Mouse (Mus musculus) hindbrain, postnatal 0 days (tissue): ENCODE results near the gene March11. TPM values are rescaled to one million over a fixed set of nuclear protein-coding genes. Genes with fewer than 3 reads are reported as not detected.
A peak's percentile ranks its signal among the peaks of the same experiment; 100 is the strongest.

Experiments used
- ATAC-seq: fragments of 200-750 bp; cut with Nextera tagmentation; 2 replicates; pipeline ENCODE4 v1.8.0; 2017; ENCODE audit warnings: mild to moderate bottlenecking, moderate TSS enrichment, moderate library complexity
- DNase-seq: peaks from one replicate; pipeline ENCODE4 v3.0.0-alpha.2; 2015; ENCODE audit warnings: low spot score
- H3K27ac ChIP-seq: fragments of 300-500 bp; sonication (generic); 2 replicates; pipeline ENCODE4 v1.5.1; 2014; ENCODE audit warnings: mild to moderate bottlenecking
- H3K27me3 ChIP-seq: fragments of 300-500 bp; sonication (generic); 2 replicates; pipeline ENCODE4 v1.6.1; 2014; ENCODE audit warnings: low read length, mixed read lengths; ENCODE audit not compliant: insufficient read depth
- H3K36me3 ChIP-seq: fragments of 300-500 bp; sonication (generic); 2 replicates; pipeline ENCODE4 v1.6.1; 2014; ENCODE audit warnings: low read length, mixed read lengths; ENCODE audit not compliant: insufficient read depth
- H3K4me1 ChIP-seq: fragments of 300-500 bp; sonication (generic); 2 replicates; pipeline ENCODE4 v1.6.1; 2014; ENCODE audit warnings: antibody characterized with exemption, low read length, mixed read lengths; ENCODE audit not compliant: insufficient read depth
- H3K4me2 ChIP-seq: fragments of 300-500 bp; sonication (generic); 2 replicates; pipeline ENCODE4 v1.6.1; 2014; ENCODE audit warnings: low read depth, mild to moderate bottlenecking, low read length, moderate library complexity, mixed read lengths
- H3K4me3 ChIP-seq: fragments of 300-500 bp; sonication (generic); 2 replicates; pipeline ENCODE4 v1.5.1; 2014; ENCODE audit warnings: low read length
- H3K9ac ChIP-seq: fragments of 300-500 bp; sonication (generic); replicated peaks from 2 replicates; pipeline ENCODE4 v1.6.1; 2014; ENCODE audit warnings: mild to moderate bottlenecking, low read length, moderate library complexity, mixed read lengths
- H3K9me3 ChIP-seq: fragments of 300-500 bp; sonication (generic); 2 replicates; pipeline ENCODE4 v1.6.1; 2016; ENCODE audit warnings: low read length, mixed read lengths
- CTCF ChIP-seq: IDR thresholded peaks from 2 replicates; pipeline ENCODE4 v1.5.1; 2016; ENCODE audit warnings: antibody characterized with exemption, control low read depth, low read depth
- WGBS: fragments of 180-500 bp; shearing (Covaris S2); extraction: QIAGEN DNeasy Blood & Tissue Kit; methylation state at CpG from one replicate; pipeline ENCODE4 v1.1.7; 2014; 5-methylcytosine and 5-hydroxymethylcytosine counted together
- polyA plus RNA-seq: library from polyadenylated mRNA; unstranded; fragments of >200 nt; fragmentation: Nextera tagmentation; extraction: Ambion mirVana; gene quantifications from 2 replicates; pipeline ENCODE4 v1.2.1, GENCODE M21; 2015
- total RNA-seq: library from RNA; depleted of rRNA; stranded (reverse); fragments of >200 nt; gene quantifications from 2 replicates; pipeline ENCODE4 v1.2.3, GENCODE M21; 2014; rRNA removed

Gene March11
- total RNA-seq, result 8.2 and 11.5 TPM in 2 replicates
- 8.7 and 9.7 TPM in 2 replicates for polyA plus RNA-seq

DNA sequence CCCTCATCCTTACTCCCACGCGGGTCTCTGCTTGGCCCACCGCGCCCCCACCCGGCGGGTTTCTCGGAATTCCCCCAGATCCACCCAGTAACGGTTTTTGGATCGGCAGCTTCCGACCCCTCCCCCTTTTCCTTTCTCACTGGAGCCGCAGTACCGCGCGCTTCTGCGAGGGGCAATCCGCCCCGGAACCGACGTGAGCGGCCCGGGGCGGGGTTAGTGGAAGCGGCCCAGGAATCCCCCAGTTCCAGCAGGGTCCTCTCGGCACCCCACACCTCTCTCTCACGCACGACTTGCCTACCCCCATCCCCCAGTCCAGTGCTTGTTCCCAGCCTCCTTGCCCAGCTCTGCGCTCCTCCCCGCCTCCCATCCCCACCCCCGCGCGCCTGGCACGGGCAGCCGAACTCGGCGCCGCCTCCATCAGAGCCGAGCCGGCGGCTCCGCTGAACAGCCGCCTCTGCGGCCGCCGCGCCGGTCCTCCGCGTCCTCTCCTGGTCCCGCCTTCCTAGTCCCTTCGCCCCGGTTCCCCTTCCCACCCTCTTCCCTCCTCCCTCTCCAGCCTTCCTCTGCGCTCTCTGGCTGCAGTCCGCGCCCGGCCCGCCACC, at the start of gene March11:
March11 (plus strand) TSS at position 420 of the 602 bp plus-strand sequence.
- under 1% methylated on average over 56 of the region's 56 CpGs for WGBS
- H3K9me3 ChIP-seq, result no peaks in the 10 kb centered on the region

DNA sequence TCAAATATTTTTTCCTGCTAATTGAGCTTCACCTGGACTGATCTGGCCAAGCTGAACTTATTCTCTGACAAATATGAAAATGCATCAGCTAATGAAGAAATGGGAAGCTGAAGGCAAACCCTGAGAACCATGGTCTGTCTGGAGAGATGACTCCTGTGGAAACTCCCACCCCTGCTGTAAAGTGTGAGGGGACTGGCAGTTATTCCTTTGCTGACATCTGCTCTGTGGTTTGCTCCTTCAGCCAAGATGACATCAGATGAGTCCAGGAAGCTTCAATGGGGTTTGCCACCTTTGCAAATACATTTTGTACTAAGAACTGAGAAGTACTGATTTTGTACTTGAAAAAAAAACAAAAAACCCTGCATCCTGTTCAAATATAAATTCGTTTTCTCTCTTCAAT, 46.5 kb upstream of the March11 start:
- Histone ChIP-seq H3K36me3 (no peaks in the 10 kb centered on the region), H3K4me2 (no peak overlapping the region), H3K4me1 (no peaks in the 10 kb centered on the region), H3K9me3 (no peaks in the 10 kb centered on the region), H3K27ac (no peak overlapping the region), H3K4me3 (no peak overlapping the region), H3K9ac (no peak overlapping the region), H3K27me3 (no peaks in the 10 kb centered on the region)
- ATAC-seq (no peak), DNase-seq (no peak)
- TF ChIP-seq CTCF, result no peak
- 54% methylated on average over 1 of the region's 1 CpGs for WGBS

More for the DNA sequence above, at the start of gene March11:
- peak within 1 kb of the TSS; percentile 77 for H3K27ac ChIP-seq
- H3K9ac ChIP-seq, result peak within 1 kb of the TSS; percentile 74
- no peaks in the 10 kb centered on the region for H3K36me3 ChIP-seq
- ATAC-seq (peak; percentile 96), DNase-seq (peak; percentile 92)
- peak; percentile 55 for TF ChIP-seq CTCF
- no peaks in the 10 kb centered on the region for H3K4me1 ChIP-seq
- no peaks in the 10 kb centered on the region for H3K27me3 ChIP-seq
- H3K4me2 ChIP-seq, result peak within 1 kb of the TSS; percentile 74
- H3K4me3 ChIP-seq, result peak within 1 kb of the TSS; percentile 70

DNA sequence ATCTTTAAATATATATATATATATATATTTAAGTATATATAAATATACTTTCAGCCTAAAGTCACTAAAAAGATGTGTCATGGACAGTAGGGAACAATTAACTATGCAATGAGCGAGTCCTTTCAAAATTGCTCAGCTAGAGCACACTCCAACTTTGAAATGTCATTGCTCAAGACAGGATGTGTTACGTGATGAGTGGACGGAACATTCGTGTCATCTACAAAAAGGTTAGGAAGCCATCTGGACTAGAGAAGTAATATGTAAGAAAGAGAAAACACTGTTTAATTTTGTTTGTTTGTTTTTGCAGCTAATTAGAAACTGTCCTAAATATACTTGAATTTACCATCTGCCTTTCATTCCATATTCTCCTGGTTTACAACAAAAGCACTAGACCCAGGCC, 39.3 kb upstream of the March11 start:
- Histone ChIP-seq H3K27me3 (no peaks in the 10 kb centered on the region), H3K4me3 (no peak overlapping the region), H3K4me1 (no peaks in the 10 kb centered on the region), H3K27ac (no peak overlapping the region), H3K9me3 (no peaks in the 10 kb centered on the region), H3K4me2 (no peak overlapping the region), H3K9ac (no peak overlapping the region), H3K36me3 (no peaks in the 10 kb centered on the region)
- no peak for DNase-seq
- 86% methylated on average over 4 of the region's 4 CpGs for WGBS
- no peak for TF ChIP-seq CTCF
- no peak for ATAC-seq

DNA sequence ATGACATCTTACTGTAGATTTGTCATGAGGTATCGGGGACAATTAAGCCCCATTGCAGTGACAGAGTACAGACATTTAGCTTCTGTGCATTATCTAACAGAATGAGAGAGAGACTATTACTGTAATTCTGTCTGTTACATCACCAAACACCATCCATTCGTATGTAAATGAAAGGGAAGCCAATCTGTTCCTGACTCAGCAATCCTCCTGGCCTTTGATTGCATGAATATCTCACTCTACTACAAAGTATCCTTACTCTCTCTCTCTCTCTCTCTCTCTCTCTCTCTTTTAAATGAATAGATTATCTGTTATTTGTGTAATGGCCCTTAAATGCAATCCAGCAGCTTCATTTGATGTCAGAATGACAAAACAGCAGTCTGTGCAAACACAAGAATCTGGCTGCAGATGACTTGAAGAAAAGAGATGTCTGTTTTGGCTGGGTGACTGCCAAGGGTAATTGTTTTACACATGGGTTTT, 32.8 kb upstream of the March11 start:
- 48% methylated on average over 2 of the region's 2 CpGs for WGBS
- Histone ChIP-seq H3K9me3 (no peaks in the 10 kb centered on the region), H3K27me3 (no peaks in the 10 kb centered on the region), H3K27ac (no peak overlapping the region), H3K36me3 (no peaks in the 10 kb centered on the region), H3K4me2 (no peak overlapping the region), H3K4me3 (no peak overlapping the region), H3K4me1 (no peaks in the 10 kb centered on the region), H3K9ac (no peak overlapping the region)
- ATAC-seq, result no peak
- DNase-seq, result peak; percentile 15
- TF ChIP-seq CTCF, result no peak

DNA sequence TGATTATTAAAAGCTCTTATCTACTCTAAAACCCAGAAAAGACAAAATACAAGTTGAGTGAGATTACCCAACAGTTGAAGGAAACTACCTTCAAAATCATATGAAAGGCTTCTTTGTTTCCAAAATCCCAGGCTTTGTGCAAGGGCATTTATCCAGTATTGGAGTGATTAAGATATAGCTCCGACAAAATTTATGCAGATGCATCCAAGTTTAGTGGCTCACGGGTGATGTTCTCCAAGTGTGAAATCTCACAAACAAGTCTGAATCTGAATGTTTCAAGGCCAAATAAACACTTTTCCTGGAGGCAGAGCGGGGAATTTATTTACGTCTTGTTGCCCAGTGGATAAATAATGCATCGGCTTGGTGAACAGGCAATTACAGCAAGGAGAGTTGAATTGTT, 32.2 kb upstream of the March11 start:
- WGBS, result 51% methylated on average over 5 of the region's 5 CpGs
- H3K27ac ChIP-seq, result no peak overlapping the region
- no peak for ATAC-seq

DNA sequence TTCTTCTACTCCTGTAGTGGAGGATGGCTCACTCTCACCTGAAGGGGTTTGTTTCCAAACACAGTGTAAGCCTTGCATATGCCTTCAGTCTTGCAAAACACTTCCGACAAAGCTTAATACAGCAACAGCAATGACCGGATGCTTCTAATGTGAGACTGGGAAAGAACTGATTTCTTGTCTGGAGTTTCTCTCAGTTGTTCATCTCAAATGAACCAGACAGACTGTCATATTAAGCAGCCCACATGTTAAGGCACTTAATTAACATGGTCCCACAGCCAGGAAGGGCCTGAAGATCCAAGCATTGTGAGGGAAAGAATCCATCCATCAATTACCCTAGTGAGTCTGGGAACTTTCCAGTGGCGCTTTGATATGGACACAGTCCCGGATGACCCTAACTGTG, 17.0 kb upstream of the March11 start:
- H3K4me2 ChIP-seq, result no peak overlapping the region
- 60% methylated on average over 4 of the region's 4 CpGs for WGBS

More for the DNA sequence above, 32.2 kb upstream of the March11 start:
- no peaks in the 10 kb centered on the region for H3K4me1 ChIP-seq
- H3K9me3 ChIP-seq, result no peaks in the 10 kb centered on the region
- no peak overlapping the region for H3K4me3 ChIP-seq
- H3K9ac ChIP-seq, result no peak overlapping the region
- peak; percentile 15 for DNase-seq
- H3K36me3 ChIP-seq, result no peaks in the 10 kb centered on the region
- H3K27me3 ChIP-seq, result no peaks in the 10 kb centered on the region
- TF ChIP-seq CTCF, result no peak
- H3K4me2 ChIP-seq, result no peak overlapping the region

DNA sequence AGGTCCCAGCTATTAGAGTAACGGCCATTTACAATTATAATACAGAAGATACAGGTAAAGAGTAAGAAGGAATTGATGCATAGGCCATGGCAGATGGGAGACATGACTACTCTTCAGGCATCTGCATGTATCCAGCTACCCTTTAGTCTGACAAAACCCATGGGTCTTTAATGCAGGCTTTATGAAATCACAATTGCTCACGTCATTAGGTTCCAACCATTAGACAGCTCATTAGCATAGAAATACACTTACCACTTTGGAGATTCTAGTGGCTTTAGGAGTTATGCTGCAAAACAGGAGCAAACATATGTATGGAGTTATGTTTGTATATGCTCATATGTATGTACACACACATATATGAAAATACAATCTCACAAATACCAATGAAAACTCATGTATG, 16.0 kb upstream of the March11 start:
- DNase-seq (no peak), ATAC-seq (no peak)
- Histone ChIP-seq H3K27ac (no peak overlapping the region), H3K9me3 (no peaks in the 10 kb centered on the region), H3K4me2 (no peak overlapping the region), H3K4me3 (no peak overlapping the region), H3K36me3 (no peaks in the 10 kb centered on the region), H3K27me3 (no peaks in the 10 kb centered on the region), H3K4me1 (no peaks in the 10 kb centered on the region), H3K9ac (no peak overlapping the region)
- 52% methylated on average over 2 of the region's 2 CpGs for WGBS
- no peak for TF ChIP-seq CTCF

More for the DNA sequence above, 17.0 kb upstream of the March11 start:
- Histone ChIP-seq H3K9me3 (no peaks in the 10 kb centered on the region), H3K36me3 (no peaks in the 10 kb centered on the region), H3K27ac (no peak overlapping the region), H3K27me3 (no peaks in the 10 kb centered on the region), H3K4me3 (no peak overlapping the region), H3K4me1 (no peaks in the 10 kb centered on the region), H3K9ac (no peak overlapping the region)
- TF ChIP-seq CTCF, result no peak
- ATAC-seq (no peak), DNase-seq (no peak)
